Mouse (Mus musculus): ENCODE measurements around the gene Il22ra1.

GRCm38 (mm10) chr4:135787271-135787670 is 59.3 kb downstream of the Il22ra1 start:
- TF ChIP-seq GATA1 (IDR thresholded peaks at IDR 0.05; ENCODE audit: borderline replicate concordance, low read length) (no peak), FLI1 (IDR thresholded peaks at IDR 0.05; ENCODE audit: low read length) (no peak)

Measured in megakaryocyte, embryonic 14.5 days (primary cell).